Mouse (Mus musculus): ENCODE results near the gene Nop10.
A peak's percentile ranks its signal among the peaks of the same experiment; 100 is the strongest.
"Not testable (repeated sequence)": the region's sequence is repeated elsewhere in the genome, so short reads cannot be mapped to it uniquely, and the experiment has no call there.

The Nop10 gene

DNA sequence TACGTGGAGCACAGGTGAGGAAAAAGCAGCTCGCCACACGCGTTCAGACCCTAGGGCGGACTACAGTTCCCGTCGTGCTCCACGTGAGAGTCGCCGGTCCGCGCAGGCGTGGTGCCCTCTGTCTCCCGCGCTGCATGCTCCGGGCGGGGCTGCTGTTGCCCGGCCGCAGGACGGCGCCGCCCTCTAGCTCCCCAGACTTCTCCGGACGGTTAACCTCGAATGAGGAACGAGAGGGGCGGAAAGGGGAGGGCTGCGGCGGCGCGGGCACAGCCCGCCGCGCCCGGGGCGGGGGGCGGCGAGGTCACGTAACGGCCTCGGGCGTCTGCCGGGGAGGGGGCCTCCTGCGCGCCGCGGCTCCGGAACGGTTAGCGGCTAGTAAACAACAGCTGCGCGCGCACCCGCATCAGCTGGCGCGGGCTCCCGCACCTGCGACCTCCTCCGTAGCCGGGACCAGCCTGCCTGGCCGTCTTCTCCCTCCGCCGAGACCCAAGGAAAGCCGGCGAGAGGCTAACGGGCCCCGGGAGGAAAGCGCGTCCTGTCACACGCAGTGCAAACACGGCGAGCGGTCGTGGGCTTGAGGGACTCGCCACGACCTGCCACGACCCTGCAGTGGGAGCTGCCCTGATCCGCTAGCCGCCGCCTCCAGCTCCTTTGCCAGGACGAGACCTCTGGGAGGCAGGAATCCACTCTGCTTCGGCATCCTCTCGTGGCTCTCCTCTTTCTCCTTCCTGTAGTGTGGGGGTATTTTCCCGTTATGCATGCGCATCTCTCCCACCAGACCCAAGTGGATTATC is 3.9 kb downstream of the Nop10 start, which contains the start of gene Slc12a6:
Slc12a6 (plus strand) TSS at position 378 of the 794 bp plus-strand sequence.
- peak; percentile 78 for DNase-seq (ENCODE audit: low spot score)

DNA sequence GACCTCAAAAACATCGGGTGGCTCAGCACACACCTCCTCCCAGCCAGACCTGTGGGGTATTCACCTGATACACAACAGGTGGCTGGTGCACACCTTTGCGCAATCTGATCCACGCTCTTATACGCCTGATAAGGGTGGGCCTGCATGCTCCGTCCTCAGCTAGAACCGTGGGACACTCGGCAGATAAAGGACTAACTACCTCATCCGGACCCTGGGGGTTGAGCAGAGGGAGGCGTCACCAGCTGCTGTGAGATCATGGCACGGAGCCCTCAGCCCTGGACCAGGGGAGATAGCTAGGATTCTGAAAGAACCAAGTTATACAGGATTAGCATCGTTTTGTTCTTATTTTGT is 4.5 kb downstream of the Nop10 start, which contains the start of gene Gm21985:
Gm21985 (plus strand) TSS at position 73 of the 351 bp plus-strand sequence.
- no peak for DNase-seq (ENCODE audit: low spot score)

DNA sequence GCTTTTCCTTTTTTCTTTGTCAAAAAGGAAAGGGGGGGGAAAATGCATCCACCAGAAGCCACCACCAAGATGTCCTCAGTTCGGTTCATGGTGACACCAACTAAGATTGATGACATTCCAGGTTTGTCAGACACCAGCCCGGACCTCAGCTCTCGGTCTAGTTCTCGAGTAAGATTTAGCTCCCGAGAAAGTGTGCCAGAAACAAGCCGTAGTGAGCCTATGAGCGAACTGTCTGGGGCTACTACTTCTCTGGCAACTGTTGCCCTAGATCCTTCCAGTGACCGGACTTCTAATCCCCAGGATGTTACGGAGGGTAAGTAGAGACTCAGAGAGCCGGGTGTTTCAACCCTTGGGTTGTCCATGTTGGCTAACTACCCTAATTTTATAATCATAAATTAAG is 5.1 kb downstream of the Nop10 start:
- no peak for DNase-seq (ENCODE audit: low spot score)

DNA sequence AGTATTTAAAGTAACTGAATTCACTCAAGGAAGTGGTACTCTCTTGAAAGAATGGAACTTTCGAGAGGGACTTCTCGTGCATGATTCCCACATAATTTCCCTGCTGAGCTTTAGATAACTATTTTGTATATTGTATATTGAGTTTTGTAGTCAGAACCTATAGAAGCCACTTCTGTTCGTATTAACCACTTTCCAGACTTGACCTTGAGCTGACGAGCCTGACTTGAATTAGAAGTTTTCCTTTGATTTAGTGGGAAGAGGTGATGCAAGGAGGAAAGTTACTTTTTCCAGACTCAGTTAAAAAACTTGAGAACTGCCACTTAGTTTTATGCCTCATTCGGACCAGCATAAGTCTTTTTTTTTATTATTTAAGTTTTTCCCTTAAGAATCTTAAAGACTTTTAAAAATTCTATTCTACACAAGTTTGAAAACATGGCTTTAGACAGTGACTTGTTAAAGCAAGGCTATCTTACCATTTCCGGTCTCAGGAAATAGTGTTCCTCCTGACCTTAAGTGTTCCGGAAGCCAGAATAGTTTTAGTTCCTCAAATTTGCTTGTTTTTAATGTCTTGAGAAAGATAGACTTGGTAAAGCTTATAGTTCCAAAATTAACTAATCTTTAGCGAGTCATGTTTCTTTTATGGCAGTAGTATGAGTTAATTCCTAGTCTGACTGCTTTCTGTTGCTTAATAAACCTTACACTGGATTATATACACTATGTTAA is 6.0 kb downstream of the Nop10 start:
- DNase-seq (ENCODE audit: low spot score): no peak

DNA sequence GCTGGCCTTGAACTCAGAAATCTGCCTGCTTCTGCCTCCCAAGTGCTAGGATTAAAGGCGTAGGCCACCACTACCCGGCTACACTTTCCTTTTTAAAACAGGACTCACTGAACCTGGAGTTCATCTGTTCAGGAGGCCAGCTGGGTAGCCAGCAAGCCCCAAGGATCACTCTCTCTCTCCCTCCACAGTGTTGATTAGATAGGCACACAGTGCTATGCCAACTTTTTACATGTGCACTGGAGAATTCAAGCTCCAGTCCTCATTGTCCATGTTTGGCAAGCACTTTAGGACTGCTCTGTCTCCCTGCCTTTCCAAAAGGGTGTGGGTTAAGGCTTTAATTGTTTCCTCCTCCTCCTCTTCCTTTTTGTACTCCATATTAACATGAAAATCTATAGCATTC is 8.3 kb downstream of the Nop10 start:
- no peak for DNase-seq (ENCODE audit: low spot score)

DNA sequence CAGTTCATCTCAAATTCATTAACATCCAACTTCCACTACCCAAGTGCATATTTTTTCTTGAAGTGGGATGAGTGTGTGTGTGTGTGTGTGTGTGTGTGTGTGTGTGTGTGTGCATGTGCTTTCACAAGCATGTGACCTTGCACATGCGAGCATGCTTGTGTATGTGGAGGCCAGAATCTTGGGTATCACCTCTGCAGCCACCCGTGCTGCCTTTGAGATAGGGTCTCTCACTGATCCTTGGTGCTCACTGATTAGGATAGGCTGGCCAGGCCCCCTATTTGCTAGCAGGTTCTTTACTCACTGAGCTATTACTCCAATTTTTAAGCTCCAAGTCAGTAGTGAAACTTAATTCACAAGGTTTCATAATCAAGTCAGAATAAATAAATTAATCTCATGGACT is 11.2 kb downstream of the Nop10 start:
- DNase-seq (ENCODE audit: low spot score): no peak

DNA sequence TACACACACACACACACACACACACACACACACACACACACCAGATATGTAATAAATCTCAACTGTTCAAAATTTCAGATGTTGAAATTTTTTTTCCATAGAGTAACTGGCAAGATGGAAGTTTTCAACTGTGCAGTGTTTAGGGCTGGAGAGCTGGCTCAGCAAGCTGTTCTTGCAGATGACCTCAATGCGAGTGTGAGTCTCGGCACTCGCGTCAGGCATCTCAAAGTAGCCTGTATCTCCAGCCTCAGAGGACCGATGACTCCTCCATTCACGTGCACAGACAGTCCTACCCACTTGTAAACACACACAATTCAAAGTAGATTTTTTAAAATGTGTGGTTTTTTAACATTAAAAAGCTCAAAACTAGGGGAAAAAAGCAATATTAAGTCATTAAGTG is 11.7 kb downstream of the Nop10 start:
- no peak for DNase-seq (ENCODE audit: low spot score)

DNA sequence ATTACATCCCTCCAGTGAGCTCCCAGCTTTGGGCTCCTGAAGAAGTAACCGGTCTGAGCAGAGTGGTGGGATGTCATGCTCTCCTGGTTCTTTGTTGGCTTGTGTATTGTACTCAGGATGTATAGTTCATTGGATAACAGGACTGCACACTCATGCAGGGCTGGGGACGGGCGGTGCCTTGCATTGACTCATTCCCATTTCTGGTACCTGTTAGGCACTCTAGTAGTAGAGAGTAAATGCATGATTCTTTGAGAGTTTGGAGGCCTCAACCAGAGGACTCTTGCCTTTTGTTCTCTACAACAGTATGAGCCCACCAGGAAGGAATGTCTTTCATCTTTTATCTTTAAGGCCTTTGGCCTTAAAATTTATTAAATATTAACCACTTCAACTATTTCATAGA is 15.1 kb downstream of the Nop10 start:
- DNase-seq (ENCODE audit: low spot score): no peak

DNA sequence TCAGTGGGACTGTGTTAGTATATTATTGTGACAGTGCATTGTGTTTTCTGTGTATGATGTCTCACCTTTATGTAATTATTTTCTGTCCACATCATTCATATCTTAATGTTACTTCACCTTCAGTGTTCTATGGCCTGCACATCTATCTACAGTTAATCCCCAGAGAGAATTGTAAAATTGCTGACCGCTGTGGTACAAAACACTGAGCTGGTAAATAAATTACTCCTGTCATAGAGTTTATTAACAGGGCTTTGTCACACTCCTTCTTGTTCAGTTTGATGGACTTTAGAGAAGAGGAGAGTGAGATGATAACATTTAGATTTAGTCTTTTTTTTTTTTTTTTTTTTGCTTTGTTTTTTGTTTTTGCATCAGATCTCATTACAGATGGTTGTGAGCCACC is 21.1 kb downstream of the Nop10 start:
- no peak for DNase-seq (ENCODE audit: low spot score)

DNA sequence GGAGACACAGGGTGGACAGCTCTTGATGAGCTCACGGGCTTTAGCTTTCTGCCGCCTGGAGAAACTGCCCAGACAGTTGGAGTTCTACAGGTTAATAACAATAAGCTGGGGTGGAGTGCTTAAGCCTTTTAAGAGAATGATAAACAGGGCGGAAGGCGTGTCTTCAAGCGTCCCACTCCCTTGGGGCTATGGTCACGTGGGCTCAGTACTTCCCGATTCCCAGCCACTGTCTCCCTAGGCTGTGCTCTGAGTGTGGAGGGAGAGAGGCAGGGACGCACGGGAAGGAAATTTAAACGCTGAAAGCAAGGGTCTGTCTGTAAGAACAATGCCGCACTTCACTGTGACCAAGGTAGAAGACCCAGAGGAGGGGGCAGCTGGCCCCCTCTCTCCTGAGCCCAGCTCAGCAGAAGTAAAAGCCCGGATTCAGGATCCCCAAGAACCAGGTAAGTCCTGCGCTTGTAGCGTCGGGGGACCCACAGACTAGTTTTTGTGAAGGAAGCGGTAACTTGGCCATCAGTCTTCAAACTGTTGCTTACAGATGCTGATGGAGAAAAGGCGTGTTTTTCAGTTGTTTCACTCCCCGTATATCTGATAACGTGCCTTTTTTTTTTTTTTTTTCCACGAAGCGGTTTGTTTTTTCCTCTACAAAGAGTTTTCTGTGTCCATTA is 22.8 kb downstream of the Nop10 start:
- no peak for DNase-seq (ENCODE audit: low spot score)

DNA sequence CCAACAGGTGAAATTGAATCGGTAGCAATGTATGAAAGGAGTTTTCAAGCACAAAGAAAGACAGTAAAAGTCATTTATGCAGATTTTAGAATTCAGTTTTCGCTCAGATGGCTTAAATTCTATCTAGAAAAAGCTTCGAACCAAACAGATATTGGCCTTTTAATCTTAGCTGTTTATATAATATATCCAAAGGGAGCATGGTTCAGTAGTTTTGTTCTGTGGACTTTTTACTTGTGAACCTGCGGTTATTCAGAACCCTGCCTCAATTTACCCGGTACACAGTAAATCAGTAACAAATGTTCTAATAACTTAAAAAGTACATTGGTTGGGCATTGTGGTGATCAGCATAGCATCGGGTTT is 23.3 kb downstream of the Nop10 start:
- no peak for DNase-seq (ENCODE audit: low spot score)

DNA sequence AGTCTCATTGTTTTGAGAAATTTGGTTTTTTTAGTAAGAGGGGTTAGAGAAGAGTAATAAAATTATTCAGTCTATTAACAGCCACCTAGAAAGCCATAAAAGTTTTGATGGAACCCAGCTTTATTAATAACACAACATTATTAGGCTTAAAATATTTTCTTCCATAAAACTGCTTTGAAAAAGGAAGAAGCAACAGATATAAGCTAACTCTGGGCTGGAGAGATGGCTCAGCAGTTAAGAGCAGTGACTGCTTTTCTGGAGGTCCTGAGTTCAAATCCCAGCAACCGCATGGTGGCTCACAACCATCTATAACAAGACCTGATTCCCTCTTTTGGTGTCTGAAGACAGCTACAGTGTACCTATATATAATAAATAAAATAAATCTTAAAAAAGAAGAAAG is 24.3 kb downstream of the Nop10 start:
- not testable (repeated sequence) for DNase-seq (ENCODE audit: low spot score)

DNA sequence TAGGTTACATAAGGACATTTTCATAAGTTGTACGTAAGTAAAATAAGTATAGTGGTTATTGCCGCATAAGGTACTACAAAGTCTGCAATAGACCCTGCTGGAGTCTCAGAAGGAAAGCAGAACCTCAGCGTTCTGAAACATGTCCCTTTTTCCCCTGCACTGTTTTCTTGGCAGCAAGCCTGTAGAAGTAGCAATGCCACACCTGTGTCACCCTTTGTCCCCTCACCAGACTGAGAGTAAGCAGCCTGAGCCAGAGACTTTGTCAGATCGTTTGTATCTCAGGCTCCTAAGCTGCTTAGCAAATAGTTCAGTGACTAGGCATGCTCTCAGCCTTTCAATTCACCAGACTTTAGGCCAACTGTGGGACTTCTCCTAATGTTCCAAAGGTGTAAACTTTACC is 25.3 kb downstream of the Nop10 start:
- DNase-seq (ENCODE audit: low spot score): no peak

DNA sequence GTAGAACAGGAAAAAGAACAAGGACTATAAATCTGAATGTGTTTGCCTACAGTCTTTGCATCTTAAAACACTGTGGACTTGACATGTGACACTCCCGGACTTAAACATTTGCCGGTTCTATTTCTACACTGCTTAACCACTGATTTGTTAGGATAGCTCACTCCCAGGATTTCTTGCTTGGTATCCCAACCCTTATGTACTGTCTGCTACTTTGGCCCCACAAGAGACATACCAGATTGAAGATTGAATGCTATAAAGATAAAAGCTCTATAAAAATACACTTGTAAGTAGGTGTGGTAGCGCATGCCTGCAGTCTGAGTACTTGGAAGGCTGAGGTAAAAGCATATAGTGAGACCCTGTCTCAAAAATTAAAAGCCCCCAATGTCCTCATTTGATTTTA is 27.8 kb downstream of the Nop10 start:
- DNase-seq (ENCODE audit: low spot score): no peak

DNA sequence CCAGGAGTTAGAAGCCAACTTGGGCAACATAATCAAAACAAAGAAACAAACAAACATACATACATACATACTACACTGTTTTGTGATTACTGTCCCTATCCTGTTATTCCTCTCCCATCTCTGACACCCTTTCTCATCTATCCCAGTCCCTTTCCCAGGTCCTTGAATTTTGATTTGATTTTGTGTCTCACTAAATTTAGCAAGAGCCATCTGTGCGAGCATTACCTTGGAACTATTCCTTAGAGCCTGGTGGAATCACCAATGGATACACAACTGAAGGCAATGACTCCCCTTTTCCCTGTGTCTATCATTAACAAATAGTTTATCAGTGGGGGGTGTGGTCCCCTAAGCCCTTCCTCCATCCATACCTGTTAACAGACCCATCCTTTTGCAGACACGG is 31.1 kb downstream of the Nop10 start:
- no peak for DNase-seq (ENCODE audit: low spot score)

DNA sequence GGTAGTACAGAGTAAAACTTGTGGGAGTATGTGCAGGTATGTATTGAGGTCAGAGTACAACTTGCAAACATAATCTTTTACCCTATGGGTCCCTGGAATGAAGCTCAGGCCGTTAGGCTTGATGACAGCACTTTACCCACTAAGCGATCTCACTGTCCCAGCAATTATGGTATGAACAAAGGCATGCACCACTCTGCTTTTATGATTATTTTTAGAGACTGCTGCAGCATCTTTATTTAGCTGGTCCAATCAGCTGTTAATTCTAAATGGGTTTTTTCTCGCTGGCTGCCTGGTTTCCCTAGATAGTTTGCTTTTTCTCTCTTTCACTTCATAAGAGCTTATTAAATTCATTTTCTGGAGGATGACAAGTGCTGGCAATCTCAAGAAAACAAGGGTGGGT is 34.5 kb downstream of the Nop10 start:
- DNase-seq (ENCODE audit: low spot score): no peak

DNA sequence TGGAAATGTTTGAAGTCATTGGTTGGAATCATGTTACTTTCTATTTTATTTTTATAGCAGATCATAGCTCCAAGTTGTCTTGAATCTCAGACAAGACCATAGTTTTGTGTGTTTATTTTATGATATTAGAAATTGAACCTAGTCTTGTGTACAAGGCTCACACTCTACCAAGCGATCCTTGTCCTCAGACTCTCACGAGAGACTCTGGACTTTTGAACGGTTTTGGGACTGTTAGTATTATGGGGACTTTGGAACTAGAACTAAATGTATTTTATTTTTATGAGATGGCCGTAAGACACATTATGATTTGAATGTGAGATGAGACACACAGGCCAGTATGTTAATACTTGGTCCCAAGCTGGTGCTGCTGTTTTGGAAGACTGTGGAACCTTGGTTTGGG is 36.5 kb downstream of the Nop10 start:
- DNase-seq (ENCODE audit: low spot score): no peak

DNA sequence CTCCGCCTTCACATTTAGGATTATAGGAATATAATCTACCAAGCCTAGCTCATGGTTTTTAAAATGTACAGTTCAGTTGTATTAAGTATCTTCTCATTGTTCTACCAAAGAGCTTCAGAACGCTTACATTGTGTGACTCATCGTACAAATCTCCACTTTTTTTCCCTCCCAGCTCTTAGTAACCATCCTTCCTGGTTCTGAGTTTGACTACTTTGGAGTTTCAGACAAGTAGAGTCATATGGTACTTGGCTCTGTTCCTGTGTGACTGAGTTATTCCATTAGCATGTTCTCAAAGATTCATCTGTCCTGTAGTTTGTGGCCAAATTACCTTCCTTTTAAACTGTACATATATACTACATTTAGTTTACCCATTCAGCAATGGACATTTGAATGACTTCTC is 46.9 kb downstream of the Nop10 start:
- no peak for DNase-seq (ENCODE audit: low spot score)

DNA sequence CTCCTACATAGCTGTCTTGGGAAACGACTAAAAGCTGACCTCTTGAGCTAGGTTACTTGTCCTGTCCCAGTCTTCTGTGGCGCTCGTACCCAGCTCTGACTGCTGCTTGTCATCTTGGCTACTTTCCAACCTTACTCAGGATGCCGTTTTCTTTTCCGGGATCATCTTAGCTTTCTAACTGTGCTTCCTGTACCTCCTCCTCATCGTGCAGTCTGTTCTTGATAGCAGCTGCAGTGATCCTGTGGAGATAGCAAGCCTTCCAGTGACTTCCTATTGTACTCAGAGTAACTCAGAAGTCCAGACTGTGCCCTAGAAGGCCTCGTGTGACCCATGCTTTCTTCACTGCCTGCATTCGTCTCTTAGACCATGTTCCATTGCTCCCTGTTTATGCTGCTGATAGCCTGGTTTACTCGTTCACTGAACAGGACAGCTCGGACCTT is 47.5 kb downstream of the Nop10 start:
- DNase-seq (ENCODE audit: low spot score): no peak
